Comparison of ENCODE assay signal across 17 mouse cellular contexts in genomic region chr14:12436903-12437368, GRCm38 (mm10).
A peak's percentile ranks its signal among the peaks of the same experiment; 100 is the strongest.
DNase-seq lines count a peak whose midpoint lies in the region; ATAC-seq and TF ChIP-seq lines count a peak whose summit lies in the region.
"Had no signal": no experiment of that assay in that cellular context is flagged by ENCODE, and none has a peak within 500 bp of the region (broad histone marks: within the 10 kb centered on the region; RNA-seq: fewer than 3 reads in every experiment).

No protein-coding gene starts in this region.

- peak; percentile 52 to 66 for DNase-seq in left cerebral cortex, adult 18-20 months (ENCODE audit: low spot score in 2 of 2)
- DNase-seq in left cerebral cortex, postnatal 4 days: no peak
- peak; percentile 37 for DNase-seq in brain, embryonic 14.5 days (ENCODE audit: low read depth)
- peak; percentile 54 to 70 for DNase-seq in right cerebral cortex, postnatal 10 days (ENCODE audit: low spot score in 2 of 2)
- DNase-seq in lung, postnatal 10 days: no peak
- DNase-seq in adrenal gland, postnatal 14 days: no peak
- DNase-seq: adrenal gland, postnatal 36 days; cerebellum, postnatal 36 days; heart, postnatal 4 days; thymus, postnatal 36 days had no signal

- H3K4me2 ChIP-seq in hindbrain, embryonic 12.5 days (replicated peaks): no peak overlapping the region
- H3K4me2 ChIP-seq: embryonic facial prominence, embryonic 15.5 days; heart, embryonic 13.5 days; neural tube, embryonic 13.5 days had no signal

- no peak for TF ChIP-seq POLR2A in brain, embryonic 14.5 days (IDR thresholded peaks at IDR 0.05; ENCODE audit: borderline replicate concordance, extremely low read depth, insufficient read depth, insufficient read length, poor library complexity, severe bottlenecking)

- WGBS in hindbrain, embryonic 12.5 days: 87% methylated on average over 14 of the region's 14 CpGs

- no peak overlapping the region for H3K4me3 ChIP-seq in hindbrain, embryonic 12.5 days
- H3K4me3 ChIP-seq: embryonic facial prominence, embryonic 15.5 days; heart, embryonic 13.5 days; neural tube, embryonic 13.5 days had no signal

- TF ChIP-seq CTCF in brain, embryonic 14.5 days (IDR thresholded peaks at IDR 0.05; ENCODE audit: borderline replicate concordance, extremely low read depth, insufficient read depth, insufficient read length): no peak

- H3K9ac ChIP-seq in hindbrain, embryonic 12.5 days: no peak overlapping the region
- H3K9ac ChIP-seq: embryonic facial prominence, embryonic 15.5 days; heart, embryonic 13.5 days; neural tube, embryonic 13.5 days had no signal

- no peak overlapping the region for H3K27ac ChIP-seq in hindbrain, embryonic 12.5 days
- H3K27ac ChIP-seq: embryonic facial prominence, embryonic 15.5 days; heart, embryonic 13.5 days; macrophage; neural tube, embryonic 13.5 days had no signal

- peaks cover 5% of the 10 kb centered on the region; the same call in 1 of the 2 replicates for H3K36me3 ChIP-seq in hindbrain, embryonic 12.5 days
- H3K36me3 ChIP-seq: embryonic facial prominence, embryonic 15.5 days; heart, embryonic 13.5 days had no signal

- no peaks in the 10 kb centered on the region for H3K9me3 ChIP-seq in hindbrain, embryonic 12.5 days (replicated peaks)
- H3K9me3 ChIP-seq: embryonic facial prominence, embryonic 15.5 days; heart, embryonic 13.5 days; neural tube, embryonic 13.5 days had no signal

- no peaks in the 10 kb centered on the region for H3K4me1 ChIP-seq in hindbrain, embryonic 12.5 days
- H3K4me1 ChIP-seq: heart, embryonic 13.5 days; neural tube, embryonic 13.5 days had no signal

- H3K27me3 ChIP-seq in hindbrain, embryonic 12.5 days: 0 out of 2 replicates have a peak, but pooled peaks cover 2% of the 10 kb centered on the region
- H3K27me3 ChIP-seq: embryonic facial prominence, embryonic 15.5 days; heart, embryonic 13.5 days; neural tube, embryonic 13.5 days had no signal

- peak; percentile 88 for ATAC-seq in frontal cortex, adult (ENCODE audit: low TSS enrichment)
- no peak for ATAC-seq in hindbrain, embryonic 12.5 days (ENCODE audit: low FRiP score)
- ATAC-seq: inflammation-experienced regulatory T-cells, adult 6 months had no signal

- intact Hi-C loops in left cerebral cortex, postnatal 4 days (cut with DNase I): no loop called here

Comparison
In these comparisons a context has a peak if more than half of its experiments do, and no peak if none do; other contexts are left out.
1. DNase-seq: peak in left cerebral cortex, adult 18-20 months (2 of 2), brain, embryonic 14.5 days (single experiment) and right cerebral cortex, postnatal 10 days (2 of 2); none in left cerebral cortex, postnatal 4 days (single experiment), lung, postnatal 10 days (single experiment) and adrenal gland, postnatal 14 days (single experiment).